Mouse (Mus musculus) right cerebral cortex, adult 18-20 months (tissue): ENCODE data around the gene Rps12.

Experiments used
- DNase-seq: peaks from one replicate; pipeline ENCODE4 v3.0.0; 2022; ENCODE audit warnings: mixed read lengths

The Rps12 gene

GRCm38 (mm10) chr10:23784121-23784520, 3.0 kb downstream of the Rps12 start:
- no peak for DNase-seq

DNA sequence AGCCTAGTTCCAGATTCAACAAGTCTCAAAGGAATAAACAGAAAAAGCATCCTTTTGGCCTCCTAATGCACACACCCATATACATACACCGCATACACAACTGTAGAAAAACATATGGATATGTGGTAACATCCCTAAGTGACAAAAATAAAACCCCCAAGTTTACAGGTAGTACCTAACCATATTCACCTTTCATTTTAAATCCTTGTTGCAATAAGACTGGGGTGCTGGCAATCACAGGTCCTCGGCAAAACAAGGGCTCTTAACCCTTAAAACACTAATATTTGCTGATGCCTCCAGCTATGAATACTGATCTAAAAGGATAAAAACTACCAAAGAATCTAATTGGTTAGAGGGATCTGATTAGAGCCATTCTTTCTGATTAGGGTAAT, 3.6 kb downstream of the Rps12 start:
- no peak for DNase-seq

- no peak for DNase-seq
Measured at GRCm38 (mm10) chr10:23782855-23783492, 4.1 kb downstream of the Rps12 start.

GRCm38 (mm10) chr10:23781760-23782735, 5.0 kb downstream of the Rps12 start:
- no peak for DNase-seq

- no peak for DNase-seq
Measured at GRCm38 (mm10) chr10:23780539-23781275, 6.4 kb downstream of the Rps12 start.

DNA sequence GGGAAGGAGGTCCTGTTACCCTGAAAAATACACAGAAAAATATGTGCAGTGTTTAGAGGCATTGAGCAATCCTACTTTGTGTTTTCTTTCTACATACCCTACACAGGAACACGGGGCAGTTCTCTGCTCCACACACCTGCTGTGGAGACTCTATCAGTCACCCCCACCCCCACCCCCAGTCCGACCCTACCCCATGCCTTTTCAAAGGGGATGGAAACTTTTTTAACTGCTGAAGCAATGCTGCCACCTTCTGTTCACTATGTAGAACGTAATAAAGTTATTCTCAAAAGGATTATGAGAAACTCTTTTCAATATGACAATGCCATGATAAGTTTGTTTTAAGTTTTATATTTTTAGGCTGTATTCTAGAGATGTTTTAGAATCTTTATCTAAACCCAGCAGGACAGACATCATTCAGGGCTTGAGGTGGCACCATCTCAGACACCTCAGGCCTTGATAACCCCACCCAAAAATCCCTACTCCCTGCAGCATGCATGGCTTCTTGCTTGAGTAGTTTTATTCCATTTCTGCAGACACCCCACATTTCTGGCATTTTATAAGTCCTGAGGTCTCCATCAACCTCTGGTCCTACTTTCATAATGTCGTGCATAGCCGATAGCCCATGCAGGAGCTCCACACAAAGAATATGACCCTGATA, 9.7 kb downstream of the Rps12 start:
- DNase-seq = no peak

GRCm38 (mm10) chr10:23754166-23754565, 32.9 kb downstream of the Rps12 start:
- DNase-seq = no peak
